Mouse (Mus musculus): ENCODE results near the gene Relch.

Relch gene

DNA sequence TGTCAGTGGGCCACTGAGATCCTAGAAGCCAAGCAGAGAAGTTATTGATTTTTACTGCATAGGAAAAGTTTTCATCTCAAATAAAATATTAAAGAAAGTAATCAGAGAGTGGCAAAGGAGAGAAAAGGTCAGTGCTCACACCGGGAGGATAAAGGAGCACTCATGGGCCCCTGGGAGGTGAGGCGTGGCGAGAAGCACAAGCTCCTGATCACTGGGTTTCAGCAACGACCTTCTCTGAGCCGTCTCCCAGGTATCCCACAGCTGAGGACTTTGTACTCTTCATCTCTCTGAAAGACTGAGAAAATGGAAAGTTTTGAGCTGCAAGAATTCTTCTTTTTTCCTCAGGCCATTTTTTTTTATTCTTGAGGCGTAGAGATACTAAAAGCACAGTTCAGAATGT is 131.0 kb downstream of the Relch start:
- DNase-seq (ENCODE audit: low read depth, low spot score) = no peak

DNA sequence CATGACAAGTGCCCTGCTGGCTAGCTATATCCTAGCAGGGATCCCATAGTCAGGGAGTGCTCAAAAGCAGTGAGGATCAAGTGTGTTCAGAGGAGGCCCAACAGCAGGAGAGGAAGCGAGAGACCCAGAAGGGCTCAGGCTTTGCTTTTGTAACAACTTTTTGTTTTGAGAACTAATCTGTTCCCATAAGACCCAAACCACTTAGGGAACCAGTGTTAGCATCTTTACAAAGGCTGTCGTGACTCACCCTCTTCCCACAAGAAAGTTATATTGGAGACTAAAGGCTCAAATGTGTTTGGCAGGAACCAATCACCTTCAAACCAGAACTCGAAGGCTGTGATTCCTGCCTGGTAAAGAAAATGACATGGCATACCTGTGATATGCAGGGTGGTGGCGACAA is 132.0 kb downstream of the Relch start:
- DNase-seq (ENCODE audit: low read depth, low spot score) = no peak

DNA sequence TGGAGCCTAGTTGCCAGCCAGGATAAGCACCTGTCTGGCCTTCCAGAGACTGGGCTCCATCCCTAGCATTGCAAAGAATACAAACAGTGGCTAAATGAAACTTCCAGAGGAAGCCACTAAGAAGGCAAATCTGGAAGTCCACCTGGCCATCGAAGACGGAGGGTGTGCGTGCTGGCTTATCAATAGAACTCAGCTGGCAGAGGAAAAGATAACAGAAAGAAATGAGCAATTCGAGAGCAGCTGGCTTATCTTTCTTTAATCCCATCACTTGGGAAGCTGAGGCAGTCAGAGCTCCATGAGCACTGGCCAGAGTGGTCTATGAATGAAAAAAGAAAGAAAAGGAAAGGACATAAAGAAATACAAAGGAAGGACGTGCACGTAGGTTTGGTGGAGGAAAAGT is 136.9 kb downstream of the Relch start:
- DNase-seq (ENCODE audit: low read depth, low spot score) = no peak

DNA sequence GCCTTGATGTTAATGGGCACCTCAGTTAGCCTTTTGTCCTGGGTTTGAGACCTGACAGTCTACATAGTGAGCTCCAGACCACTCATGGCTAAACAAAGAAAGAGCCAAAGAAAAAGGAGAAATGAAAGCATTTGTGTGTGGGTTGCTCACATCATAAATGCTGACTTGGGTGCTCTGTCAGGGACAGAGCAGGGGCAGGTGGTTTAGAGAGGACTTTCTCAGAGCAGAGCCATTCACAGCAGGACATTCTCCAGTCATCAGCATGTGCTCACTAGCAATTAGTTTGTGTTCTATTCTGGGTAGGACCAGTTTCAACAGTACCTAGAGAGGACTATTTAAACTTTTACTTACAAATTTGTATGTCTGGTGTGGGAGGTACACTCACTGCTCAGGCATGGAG is 137.6 kb downstream of the Relch start:
- no peak for DNase-seq (ENCODE audit: low read depth, low spot score)

DNA sequence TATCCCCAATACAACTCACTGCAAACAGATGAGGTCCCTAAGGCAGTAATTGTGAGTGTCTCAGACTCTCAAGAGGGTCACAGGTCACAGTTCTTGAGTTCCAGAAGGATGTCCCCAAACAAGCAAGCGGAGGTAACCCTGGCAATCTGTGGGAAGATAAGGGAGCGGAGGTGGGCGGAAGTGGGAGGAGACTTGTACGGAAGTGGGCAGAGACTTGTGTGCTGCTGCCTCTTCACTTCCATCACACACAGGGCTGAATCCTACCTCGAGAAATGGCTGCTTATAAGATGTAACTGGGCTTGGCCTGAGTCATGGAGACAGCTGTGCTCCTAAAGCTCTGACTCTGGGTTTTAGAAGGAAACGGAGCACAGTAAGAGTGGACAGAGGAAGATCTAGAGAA is 139.3 kb downstream of the Relch start:
- peak; percentile 53 for DNase-seq (ENCODE audit: low read depth, low spot score)

DNA sequence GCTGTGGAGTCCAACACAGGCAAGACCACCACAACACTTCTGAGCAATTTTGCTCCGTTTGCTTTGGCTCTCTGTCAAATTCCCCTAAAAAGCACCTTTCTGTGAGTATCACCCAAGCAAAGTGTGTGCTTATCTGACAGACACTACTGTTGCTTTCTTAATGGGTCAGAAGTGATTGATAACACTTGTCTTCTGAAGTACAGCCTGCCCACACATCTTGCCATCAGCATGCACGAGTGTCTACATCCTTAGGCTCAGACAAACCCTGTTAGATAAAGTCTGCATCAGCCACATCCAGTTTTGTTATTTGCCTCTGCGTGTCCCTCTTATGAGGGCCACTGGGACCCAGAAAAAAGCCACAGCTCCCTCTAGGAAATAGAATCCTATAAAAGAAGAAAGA is 140.6 kb downstream of the Relch start:
- DNase-seq (ENCODE audit: low read depth, low spot score) = no peak
